In the genomic region with DNA sequence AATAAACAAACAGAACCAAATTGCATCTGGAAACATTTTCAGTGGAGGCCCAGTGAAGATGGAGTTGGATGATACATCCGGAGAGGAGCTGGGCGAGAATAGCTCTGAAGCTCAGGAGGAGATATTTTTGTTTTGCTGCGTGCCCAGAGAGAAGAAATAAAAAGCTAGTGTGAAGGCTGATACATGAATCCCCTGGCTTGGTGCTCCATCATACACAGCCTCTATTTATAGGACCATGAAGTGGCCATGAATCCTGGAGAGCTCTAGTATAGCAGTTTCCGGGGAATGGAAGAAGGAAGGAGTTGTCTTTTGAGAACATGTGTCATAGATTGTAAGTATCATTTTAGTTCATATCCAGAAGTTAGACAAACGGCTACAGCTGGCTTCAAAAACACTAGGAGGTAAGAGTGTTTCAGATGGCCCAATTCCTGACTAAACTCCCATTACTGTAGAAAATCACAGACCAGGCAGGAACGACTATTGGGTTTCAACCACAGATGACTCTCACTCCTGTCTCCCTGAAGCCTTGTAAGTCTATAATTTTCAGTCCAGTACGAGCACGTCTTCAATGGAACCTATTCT, we compare ENCODE assay signal across 14 mouse cellular contexts.
DNase-seq lines count a peak whose midpoint lies in the region; ATAC-seq and TF ChIP-seq lines count a peak whose summit lies in the region.
"Had no signal": no experiment of that assay in that cellular context is flagged by ENCODE, and none has a peak within 500 bp of the region (broad histone marks: within the 10 kb centered on the region; RNA-seq: fewer than 3 reads in every experiment).

No protein-coding gene starts in this region.

- no peak overlapping the region for H3K4me2 ChIP-seq in embryonic facial prominence, embryonic 13.5 days
- no peak overlapping the region for H3K4me2 ChIP-seq in heart, embryonic 15.5 days
- H3K4me2 ChIP-seq in midbrain, embryonic 11.5 days = no peak overlapping the region
- no peak overlapping the region for H3K4me2 ChIP-seq in midbrain, embryonic 15.5 days
- H3K4me2 ChIP-seq in stomach, postnatal 0 days (replicated peaks; ENCODE audit: low read depth) = no peak overlapping the region

- 33% methylated on average over 8 of the region's 8 CpGs for WGBS in embryonic facial prominence, embryonic 13.5 days
- 71% methylated on average over 8 of the region's 8 CpGs for WGBS in embryonic facial prominence, embryonic 10.5 days
- 61% methylated on average over 8 of the region's 8 CpGs for WGBS in heart, embryonic 15.5 days
- 88% methylated on average over 8 of the region's 8 CpGs for WGBS in midbrain, embryonic 11.5 days
- WGBS in midbrain, embryonic 15.5 days = 82% methylated on average over 8 of the region's 8 CpGs
- WGBS in stomach, postnatal 0 days = 68% methylated on average over 8 of the region's 8 CpGs

- no peak overlapping the region for H3K9ac ChIP-seq in embryonic facial prominence, embryonic 13.5 days
- no peak overlapping the region for H3K9ac ChIP-seq in heart, embryonic 15.5 days
- no peak overlapping the region for H3K9ac ChIP-seq in midbrain, embryonic 11.5 days (ENCODE audit: low read length)
- H3K9ac ChIP-seq in midbrain, embryonic 15.5 days = no peak overlapping the region
- no peak overlapping the region for H3K9ac ChIP-seq in stomach, postnatal 0 days (ENCODE audit: low read length)
- H3K9ac ChIP-seq: liver, postnatal 0 days had no signal

- H3K27ac ChIP-seq in embryonic facial prominence, embryonic 13.5 days = peak overlapping the region; percentile 62
- no peak overlapping the region for H3K27ac ChIP-seq in embryonic facial prominence, embryonic 10.5 days (replicated peaks)
- peak overlapping the region; percentile 55 for H3K27ac ChIP-seq in heart, embryonic 15.5 days
- no peak overlapping the region for H3K27ac ChIP-seq in midbrain, embryonic 11.5 days (ENCODE audit: low read depth, low read length)
- no peak overlapping the region for H3K27ac ChIP-seq in midbrain, embryonic 15.5 days
- peak overlapping the region; percentile 58 for H3K27ac ChIP-seq in stomach, postnatal 0 days (replicated peaks)

- no peak for DNase-seq in embryonic facial prominence, embryonic 10.5 days (ENCODE audit: low spot score)
- no peak for DNase-seq in heart, postnatal 36 days
- DNase-seq in midbrain, embryonic 11.5 days (ENCODE audit: low spot score, missing footprints) = peak; percentile 65
- no peak for DNase-seq in stomach, postnatal 0 days (ENCODE audit: low spot score)
- no peak for DNase-seq in T-cell, adult 2 months (ENCODE audit: low spot score)
- DNase-seq: adrenal gland, postnatal 25 days; liver, postnatal 0 days; spleen, adult 18-20 months; thymus, adult 18-20 months had no signal

- no peak for TF ChIP-seq CTCF in stomach, postnatal 0 days (IDR thresholded peaks at IDR 0.05; ENCODE audit: low read depth)

- no peak for ATAC-seq in embryonic facial prominence, embryonic 13.5 days (ENCODE audit: insufficient number of reproducible peaks, insufficient read depth, low FRiP score, low TSS enrichment, low read depth)
- no peak for ATAC-seq in heart, embryonic 15.5 days (replicated peaks; ENCODE audit: insufficient number of reproducible peaks, insufficient read depth, low FRiP score, low read depth)
- no peak for ATAC-seq in midbrain, embryonic 11.5 days (ENCODE audit: low FRiP score)
- no peak for ATAC-seq in midbrain, embryonic 15.5 days (replicated peaks)
- no peak for ATAC-seq in stomach, postnatal 0 days (ENCODE audit: low FRiP score, low TSS enrichment)
- ATAC-seq: intestine, postnatal 0 days; liver, postnatal 0 days had no signal

- intact Hi-C loops in heart, postnatal 36 days (cut with DNase I) = loop anchor here (5.0 kb wide), 1 partner anchor 73 kb away; no protein-coding TSS in a partner anchor

- no peaks in the 10 kb centered on the region for H3K36me3 ChIP-seq in embryonic facial prominence, embryonic 13.5 days
- no peaks in the 10 kb centered on the region for H3K36me3 ChIP-seq in embryonic facial prominence, embryonic 10.5 days (replicated peaks)
- H3K36me3 ChIP-seq in heart, embryonic 15.5 days = no peaks in the 10 kb centered on the region
- H3K36me3 ChIP-seq in midbrain, embryonic 11.5 days (ENCODE audit: control insufficient read depth, insufficient read depth, low read length) = no peaks in the 10 kb centered on the region
- H3K36me3 ChIP-seq in midbrain, embryonic 15.5 days (replicated peaks) = no peaks in the 10 kb centered on the region
- H3K36me3 ChIP-seq in stomach, postnatal 0 days (ENCODE audit: control insufficient read depth, insufficient read depth, low read length) = no peaks in the 10 kb centered on the region

- peaks cover 23% of the 10 kb centered on the region for H3K4me1 ChIP-seq in embryonic facial prominence, embryonic 13.5 days
- 0 out of 2 replicates have a peak, but pooled peaks cover 5% of the 10 kb centered on the region for H3K4me1 ChIP-seq in embryonic facial prominence, embryonic 10.5 days
- peaks cover 22% of the 10 kb centered on the region for H3K4me1 ChIP-seq in heart, embryonic 15.5 days (replicated peaks)
- no peaks in the 10 kb centered on the region for H3K4me1 ChIP-seq in midbrain, embryonic 11.5 days (ENCODE audit: control insufficient read depth, insufficient read depth, low read length)
- no peaks in the 10 kb centered on the region for H3K4me1 ChIP-seq in midbrain, embryonic 15.5 days
- peaks cover 12% of the 10 kb centered on the region; the same call in 1 of the 2 replicates for H3K4me1 ChIP-seq in stomach, postnatal 0 days (replicated peaks; ENCODE audit: control insufficient read depth, insufficient read depth)

- H3K4me3 ChIP-seq in embryonic facial prominence, embryonic 13.5 days = no peak overlapping the region
- H3K4me3 ChIP-seq in embryonic facial prominence, embryonic 10.5 days = no peak overlapping the region
- no peak overlapping the region for H3K4me3 ChIP-seq in heart, embryonic 15.5 days
- H3K4me3 ChIP-seq in midbrain, embryonic 11.5 days (ENCODE audit: low read depth, low read length) = no peak overlapping the region
- H3K4me3 ChIP-seq in midbrain, embryonic 15.5 days = no peak overlapping the region
- H3K4me3 ChIP-seq in stomach, postnatal 0 days (ENCODE audit: low read depth, low read length) = no peak overlapping the region
- H3K4me3 ChIP-seq: erythroblast, embryonic 14.5 days had no signal

- TF ChIP-seq EP300 in stomach, postnatal 0 days (optimal IDR thresholded peaks at IDR 0.05) = no peak

- H3K9me3 ChIP-seq in embryonic facial prominence, embryonic 13.5 days = no peaks in the 10 kb centered on the region
- no peaks in the 10 kb centered on the region for H3K9me3 ChIP-seq in embryonic facial prominence, embryonic 10.5 days
- H3K9me3 ChIP-seq in heart, embryonic 15.5 days (replicated peaks) = no peaks in the 10 kb centered on the region
- no peaks in the 10 kb centered on the region for H3K9me3 ChIP-seq in midbrain, embryonic 11.5 days (ENCODE audit: control insufficient read depth, low read length)
- H3K9me3 ChIP-seq in midbrain, embryonic 15.5 days = no peaks in the 10 kb centered on the region
- no peaks in the 10 kb centered on the region for H3K9me3 ChIP-seq in stomach, postnatal 0 days (ENCODE audit: control insufficient read depth, low read length)

- no peaks in the 10 kb centered on the region for H3K27me3 ChIP-seq in embryonic facial prominence, embryonic 13.5 days
- no peaks in the 10 kb centered on the region for H3K27me3 ChIP-seq in embryonic facial prominence, embryonic 10.5 days (replicated peaks; ENCODE audit: low read depth, poor library complexity, severe bottlenecking)
- no peaks in the 10 kb centered on the region for H3K27me3 ChIP-seq in heart, embryonic 15.5 days
- no peaks in the 10 kb centered on the region for H3K27me3 ChIP-seq in midbrain, embryonic 11.5 days (ENCODE audit: control insufficient read depth, insufficient read depth, low read length)
- no peaks in the 10 kb centered on the region for H3K27me3 ChIP-seq in midbrain, embryonic 15.5 days (replicated peaks)
- no peaks in the 10 kb centered on the region for H3K27me3 ChIP-seq in stomach, postnatal 0 days (ENCODE audit: control insufficient read depth, insufficient read depth, low read length)

Comparison
In these comparisons a context has a peak if more than half of its experiments do, and no peak if none do; other contexts are left out.
1. H3K27ac ChIP-seq: peak in embryonic facial prominence, embryonic 13.5 days (single experiment), heart, embryonic 15.5 days (single experiment) and stomach, postnatal 0 days (single experiment); none in embryonic facial prominence, embryonic 10.5 days (single experiment), midbrain, embryonic 11.5 days (single experiment) and midbrain, embryonic 15.5 days (single experiment).